Mouse (Mus musculus): Measurements from ENCODE around the gene Pga5. TPM values are rescaled to one million over a fixed set of nuclear protein-coding genes. Genes with fewer than 3 reads are reported as not detected.

The Pga5 gene
- polyA plus RNA-seq, 1 experiment from 2014 or later, result 0.70 TPM

GRCm38 (mm10) chr19:10719751-10720150, 41.9 kb upstream of the Pga5 start:
- H3K4me3 ChIP-seq (replicated peaks; ENCODE audit: low read depth, low read length), result no peak overlapping the region
- no peaks in the 10 kb centered on the region for H3K9me3 ChIP-seq (replicated peaks; ENCODE audit: low read length)
- WGBS, result 35% methylated on average over 2 of the region's 2 CpGs
- no peak overlapping the region for H3K9ac ChIP-seq (ENCODE audit: low read depth, low read length)
- no peak overlapping the region for H3K4me2 ChIP-seq (ENCODE audit: low read length)
- TF ChIP-seq CTCF (IDR thresholded peaks at IDR 0.05; ENCODE audit: low read depth), result no peak
- no peak overlapping the region for H3K27ac ChIP-seq
- ATAC-seq (replicated peaks; ENCODE audit: low FRiP score, low read depth) (0 out of 2 replicates have a peak, but pooled peaks have one; percentile 17), DNase-seq (ENCODE audit: low spot score) (no peak)
- H3K4me1 ChIP-seq (replicated peaks; ENCODE audit: insufficient read depth, low read length), result peaks cover 17% of the 10 kb centered on the region
- no peaks in the 10 kb centered on the region for H3K27me3 ChIP-seq (ENCODE audit: insufficient read depth, low read length)
- no peaks in the 10 kb centered on the region for H3K36me3 ChIP-seq (ENCODE audit: insufficient read depth, low read length)

GRCm38 (mm10) chr19:10718251-10718775, 40.4 kb upstream of the Pga5 start:
- Histone ChIP-seq H3K27ac (no peak overlapping the region), H3K9me3 (replicated peaks; ENCODE audit: low read length) (no peaks in the 10 kb centered on the region), H3K4me3 (replicated peaks; ENCODE audit: low read depth, low read length) (no peak overlapping the region), H3K4me2 (ENCODE audit: low read length) (no peak overlapping the region), H3K9ac (ENCODE audit: low read depth, low read length) (no peak overlapping the region), H3K36me3 (ENCODE audit: insufficient read depth, low read length) (peaks cover 9% of the 10 kb centered on the region; the same call in 1 of the 2 replicates), H3K4me1 (replicated peaks; ENCODE audit: insufficient read depth, low read length) (peaks cover 15% of the 10 kb centered on the region), H3K27me3 (ENCODE audit: insufficient read depth, low read length) (no peaks in the 10 kb centered on the region)
- 56% methylated on average over 7 of the region's 7 CpGs for WGBS
- ATAC-seq (replicated peaks; ENCODE audit: low FRiP score, low read depth), result no peak
- no peak for DNase-seq (ENCODE audit: low spot score)
- TF ChIP-seq CTCF (IDR thresholded peaks at IDR 0.05; ENCODE audit: low read depth), result no peak

DNA sequence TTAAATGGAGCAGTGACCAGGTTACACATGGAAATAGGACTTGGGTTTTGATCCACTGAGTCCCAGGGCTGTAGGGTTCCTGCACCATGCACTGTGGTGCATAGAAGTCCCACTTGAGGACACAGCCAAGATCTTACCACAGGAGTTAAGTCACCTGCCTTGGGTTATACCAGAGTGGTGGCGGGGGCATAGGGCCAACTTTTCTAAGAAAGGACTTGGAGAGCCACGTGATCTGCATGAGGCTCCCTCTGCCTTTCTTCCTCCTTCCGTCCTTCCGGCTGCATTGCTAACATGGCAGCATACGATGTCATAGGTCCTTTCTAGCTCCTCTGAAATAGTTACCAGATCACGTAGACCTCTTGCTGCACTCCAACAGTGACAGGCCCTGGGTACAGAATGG, 37.6 kb upstream of the Pga5 start:
- Histone ChIP-seq H3K27ac (no peak overlapping the region), H3K9me3 (replicated peaks; ENCODE audit: low read length) (no peaks in the 10 kb centered on the region), H3K4me1 (replicated peaks; ENCODE audit: insufficient read depth, low read length) (peaks cover 10% of the 10 kb centered on the region; the same call in 1 of the 2 replicates), H3K36me3 (ENCODE audit: insufficient read depth, low read length) (peaks cover 37% of the 10 kb centered on the region), H3K27me3 (ENCODE audit: insufficient read depth, low read length) (no peaks in the 10 kb centered on the region), H3K9ac (ENCODE audit: low read depth, low read length) (no peak overlapping the region), H3K4me2 (ENCODE audit: low read length) (no peak overlapping the region), H3K4me3 (replicated peaks; ENCODE audit: low read depth, low read length) (no peak overlapping the region)
- WGBS, result 88% methylated on average over 6 of the region's 6 CpGs
- no peak for DNase-seq (ENCODE audit: low spot score)
- TF ChIP-seq CTCF (IDR thresholded peaks at IDR 0.05; ENCODE audit: low read depth), result no peak
- no peak for ATAC-seq (replicated peaks; ENCODE audit: low FRiP score, low read depth)

- no peak overlapping the region for H3K4me3 ChIP-seq (replicated peaks; ENCODE audit: low read depth, low read length)
- H3K4me1 ChIP-seq (replicated peaks; ENCODE audit: insufficient read depth, low read length), result peaks cover 4% of the 10 kb centered on the region; the same call in 1 of the 2 replicates
- peaks cover 37% of the 10 kb centered on the region for H3K36me3 ChIP-seq (ENCODE audit: insufficient read depth, low read length)
- no peaks in the 10 kb centered on the region for H3K27me3 ChIP-seq (ENCODE audit: insufficient read depth, low read length)
- ATAC-seq (replicated peaks; ENCODE audit: low FRiP score, low read depth) (0 out of 2 replicates have a peak, but pooled peaks have one; percentile 44), DNase-seq (ENCODE audit: low spot score) (peak; percentile 83)
- 43% methylated on average over 4 of the region's 4 CpGs for WGBS
- no peak overlapping the region for H3K4me2 ChIP-seq (ENCODE audit: low read length)
- no peak overlapping the region for H3K9ac ChIP-seq (ENCODE audit: low read depth, low read length)
- TF ChIP-seq CTCF (IDR thresholded peaks at IDR 0.05; ENCODE audit: low read depth), result peak; percentile 90
- H3K9me3 ChIP-seq (replicated peaks; ENCODE audit: low read length), result no peaks in the 10 kb centered on the region
- H3K27ac ChIP-seq, result no peak overlapping the region
Measured at GRCm38 (mm10) chr19:10714682-10715475, 37.0 kb upstream of the Pga5 start.

GRCm38 (mm10) chr19:10714168-10714567, 36.3 kb upstream of the Pga5 start:
- Histone ChIP-seq H3K4me1 (replicated peaks; ENCODE audit: insufficient read depth, low read length) (no peaks in the 10 kb centered on the region), H3K36me3 (ENCODE audit: insufficient read depth, low read length) (peaks cover 37% of the 10 kb centered on the region), H3K4me2 (ENCODE audit: low read length) (no peak overlapping the region), H3K9ac (ENCODE audit: low read depth, low read length) (no peak overlapping the region), H3K27me3 (ENCODE audit: insufficient read depth, low read length) (no peaks in the 10 kb centered on the region), H3K9me3 (replicated peaks; ENCODE audit: low read length) (no peaks in the 10 kb centered on the region), H3K4me3 (replicated peaks; ENCODE audit: low read depth, low read length) (no peak overlapping the region), H3K27ac (no peak overlapping the region)
- TF ChIP-seq CTCF (IDR thresholded peaks at IDR 0.05; ENCODE audit: low read depth), result no peak
- WGBS, result 69% methylated on average over 6 of the region's 6 CpGs
- ATAC-seq (replicated peaks; ENCODE audit: low FRiP score, low read depth) (no peak), DNase-seq (ENCODE audit: low spot score) (no peak)

GRCm38 (mm10) chr19:10713551-10713950, 35.7 kb upstream of the Pga5 start:
- Histone ChIP-seq H3K36me3 (ENCODE audit: insufficient read depth, low read length) (peaks cover 37% of the 10 kb centered on the region), H3K9me3 (replicated peaks; ENCODE audit: low read length) (no peaks in the 10 kb centered on the region), H3K27me3 (ENCODE audit: insufficient read depth, low read length) (no peaks in the 10 kb centered on the region), H3K27ac (no peak overlapping the region), H3K4me2 (ENCODE audit: low read length) (no peak overlapping the region), H3K9ac (ENCODE audit: low read depth, low read length) (no peak overlapping the region), H3K4me3 (replicated peaks; ENCODE audit: low read depth, low read length) (no peak overlapping the region), H3K4me1 (replicated peaks; ENCODE audit: insufficient read depth, low read length) (no peaks in the 10 kb centered on the region)
- TF ChIP-seq CTCF (IDR thresholded peaks at IDR 0.05; ENCODE audit: low read depth), result no peak
- DNase-seq (ENCODE audit: low spot score) (no peak), ATAC-seq (replicated peaks; ENCODE audit: low FRiP score, low read depth) (no peak)
- WGBS, result 89% methylated on average over 10 of the region's 10 CpGs
